Mouse (Mus musculus): Measurements from ENCODE around the gene Slc16a4.

Slc16a4 gene

DNA sequence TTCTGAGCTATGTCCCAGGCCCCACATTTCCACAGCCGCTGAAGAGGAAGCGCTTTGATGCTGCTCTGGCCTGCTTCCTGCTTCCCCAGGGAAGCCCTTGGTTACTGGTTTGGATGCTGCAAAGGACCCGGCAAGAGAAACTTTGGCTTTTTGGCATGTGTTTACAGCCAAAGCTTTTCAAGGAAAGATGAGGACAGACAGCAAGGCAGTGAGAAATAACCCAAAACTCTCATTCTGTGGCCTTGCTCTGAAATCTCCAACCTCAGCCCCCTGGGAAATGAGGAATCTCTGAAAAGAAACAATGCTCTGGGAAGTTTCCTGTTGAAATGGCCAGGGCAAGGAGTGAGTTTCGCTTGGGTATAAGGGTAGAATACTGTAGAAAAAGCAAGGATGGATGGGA lies 69.3 kb downstream of the Slc16a4 start:
- DNase-seq (ENCODE audit: extremely low spot score, low spot score) = no peak

Data from neural tube, embryonic 10.5 days (tissue).